Mouse (Mus musculus): ENCODE data around the gene Tulp1. TPM values are rescaled to one million over a fixed set of nuclear protein-coding genes. Genes with fewer than 3 reads are reported as not detected.

The Tulp1 gene
- polyA plus RNA-seq (2012; rRNA removed) = 0.06 and 0.18 TPM in 2 replicates

GRCm38 (mm10) chr17:28365122-28365521, at the start of gene Tulp1:
Gene Tulp1, minus strand, starts transcription at chr17:28365222.

GRCm38 (mm10) chr17:28350466-28351352, 14.3 kb downstream of the Tulp1 start, which contains the start of gene Tead3:
Gene Tead3, minus strand, starts transcription at chr17:28350817.

GRCm38 (mm10) chr17:28328366-28328928, 36.6 kb downstream of the Tulp1 start, which contains the start of gene Rpl10a:
Gene Rpl10a, plus strand, starts transcription at chr17:28328471.

GRCm38 (mm10) chr17:28313212-28313879, 51.7 kb downstream of the Tulp1 start, which contains the start of gene Fance:
Gene Fance, plus strand, starts transcription at chr17:28313519.

Other genes starting within 250 kb of the Tulp1 start
- gene Scube3, start 223.1 kb downstream of the Tulp1 start, polyA plus RNA-seq (2012; rRNA removed) = 0.22 and 0.28 TPM in 2 replicates
- 10.2 and 10.5 TPM in 2 replicates for gene Zfp523, start 188.1 kb downstream of the Tulp1 start, polyA plus RNA-seq (2012; rRNA removed)
- gene Def6, start 157.4 kb downstream of the Tulp1 start, polyA plus RNA-seq (2012; rRNA removed) = 7.8 and 11.5 TPM in 2 replicates
- gene Ppard, start 132.5 kb downstream of the Tulp1 start, polyA plus RNA-seq (2012; rRNA removed) = 4.7 and 5.0 TPM in 2 replicates
- 3.1 and 3.8 TPM in 2 replicates for gene Fance, start 51.7 kb downstream of the Tulp1 start, polyA plus RNA-seq (2012; rRNA removed)
- 1,580 and 2,072 TPM in 2 replicates for gene Rpl10a, start 36.8 kb downstream of the Tulp1 start, polyA plus RNA-seq (2012; rRNA removed)
- 2.5 and 2.8 TPM in 2 replicates for gene Tead3, start 14.4 kb downstream of the Tulp1 start, polyA plus RNA-seq (2012; rRNA removed)
- gene Fkbp5, start 152.3 kb upstream of the Tulp1 start, polyA plus RNA-seq (2012; rRNA removed) = 47.2 and 52.1 TPM in 2 replicates
- gene Armc12, start 165.6 kb upstream of the Tulp1 start, polyA plus RNA-seq (2012; rRNA removed) = 0.08 and 0.12 TPM in 2 replicates
- gene Clpsl2, start 184.2 kb upstream of the Tulp1 start, polyA plus RNA-seq (2012; rRNA removed) = not detected in 2 replicates
- gene Clps, start 195.5 kb upstream of the Tulp1 start, polyA plus RNA-seq (2012; rRNA removed) = 0.42 and 11.9 TPM in 2 replicates
- not detected in 2 replicates for gene Lhfpl5, start 210.4 kb upstream of the Tulp1 start, polyA plus RNA-seq (2012; rRNA removed)

Measured in liver, embryonic 18 days (tissue).